In genomic region chr14:50352438-50352837, GRCm38 (mm10) we compare ENCODE assay signal across 10 mouse cellular contexts. TPM values are rescaled to one million over a fixed set of nuclear protein-coding genes. Genes with fewer than 3 reads are reported as not detected.
A peak's percentile ranks its signal among the peaks of the same experiment; 100 is the strongest.
DNase-seq lines count a peak whose midpoint lies in the region; ATAC-seq and TF ChIP-seq lines count a peak whose summit lies in the region.
"Had no signal": no experiment of that assay in that cellular context is flagged by ENCODE, and none has a peak within 500 bp of the region (broad histone marks: within the 10 kb centered on the region; RNA-seq: fewer than 3 reads in every experiment).

No protein-coding gene starts in this region.

- WGBS in hindbrain, postnatal 0 days: 63% methylated on average over 3 of the region's 3 CpGs
- WGBS in hindbrain, embryonic 12.5 days: 46% methylated on average over 3 of the region's 3 CpGs
- 47% methylated on average over 3 of the region's 3 CpGs for WGBS in forebrain, embryonic 16.5 days
- WGBS in cerebellum, adult 2 months: 33% methylated on average over 3 of the region's 3 CpGs

- H3K9me3 ChIP-seq in hindbrain, postnatal 0 days (ENCODE audit: low read length): no peaks in the 10 kb centered on the region
- no peaks in the 10 kb centered on the region for H3K9me3 ChIP-seq in hindbrain, embryonic 12.5 days (replicated peaks)
- H3K9me3 ChIP-seq in forebrain, embryonic 16.5 days (ENCODE audit: control insufficient read depth, low read length): no peaks in the 10 kb centered on the region
- H3K9me3 ChIP-seq: megakaryocyte, embryonic 14.5 days had no signal

- H3K9ac ChIP-seq in hindbrain, postnatal 0 days (replicated peaks; ENCODE audit: low read length): no peak overlapping the region
- H3K9ac ChIP-seq in hindbrain, embryonic 12.5 days: no peak overlapping the region
- no peak overlapping the region for H3K9ac ChIP-seq in forebrain, embryonic 16.5 days (replicated peaks; ENCODE audit: low read depth, low read length)
- H3K9ac ChIP-seq: heart, embryonic 13.5 days had no signal

- no peaks in the 10 kb centered on the region for H3K36me3 ChIP-seq in hindbrain, postnatal 0 days (ENCODE audit: insufficient read depth, low read length)
- H3K36me3 ChIP-seq in hindbrain, embryonic 12.5 days: no peaks in the 10 kb centered on the region
- H3K36me3 ChIP-seq in forebrain, embryonic 16.5 days (ENCODE audit: control insufficient read depth, insufficient read depth): no peaks in the 10 kb centered on the region
- H3K36me3 ChIP-seq: heart, embryonic 13.5 days had no signal

- no peaks in the 10 kb centered on the region for H3K27me3 ChIP-seq in hindbrain, postnatal 0 days (ENCODE audit: insufficient read depth, low read length)
- H3K27me3 ChIP-seq in hindbrain, embryonic 12.5 days: no peaks in the 10 kb centered on the region
- H3K27me3 ChIP-seq in forebrain, embryonic 16.5 days (replicated peaks; ENCODE audit: control insufficient read depth, insufficient read depth, low read length): no peaks in the 10 kb centered on the region
- H3K27me3 ChIP-seq in cerebellum, adult 2 months (ENCODE audit: control insufficient read depth, insufficient read depth, low read length): no peaks in the 10 kb centered on the region
- H3K27me3 ChIP-seq: heart, embryonic 13.5 days; megakaryocyte, embryonic 14.5 days had no signal

- TF ChIP-seq POLR2A in cerebellum, adult 2 months (IDR thresholded peaks at IDR 0.05; ENCODE audit: borderline replicate concordance, insufficient read depth, low read length): no peak

- ATAC-seq in hindbrain, postnatal 0 days: no peak
- ATAC-seq in hindbrain, embryonic 12.5 days (ENCODE audit: low FRiP score): no peak
- no peak for ATAC-seq in forebrain, embryonic 16.5 days

- no peaks in the 10 kb centered on the region for H3K4me1 ChIP-seq in hindbrain, postnatal 0 days (ENCODE audit: insufficient read depth, low read length)
- H3K4me1 ChIP-seq in hindbrain, embryonic 12.5 days: no peaks in the 10 kb centered on the region
- H3K4me1 ChIP-seq in forebrain, embryonic 16.5 days (replicated peaks; ENCODE audit: control insufficient read depth, insufficient read depth, low read length): no peaks in the 10 kb centered on the region
- H3K4me1 ChIP-seq in cerebellum, adult 2 months (ENCODE audit: control insufficient read depth, insufficient read depth, low read length): no peaks in the 10 kb centered on the region
- H3K4me1 ChIP-seq: heart, embryonic 13.5 days; megakaryocyte, embryonic 14.5 days had no signal

- peak; percentile 41 for TF ChIP-seq CTCF in hindbrain, postnatal 0 days (IDR thresholded peaks at IDR 0.05; ENCODE audit: low read depth)
- no peak for TF ChIP-seq CTCF in cerebellum, adult 2 months (IDR thresholded peaks at IDR 0.05; ENCODE audit: borderline replicate concordance, insufficient read depth, low read depth, low read length)

- H3K4me3 ChIP-seq in hindbrain, postnatal 0 days (ENCODE audit: low read length): no peak overlapping the region
- H3K4me3 ChIP-seq in hindbrain, embryonic 12.5 days: no peak overlapping the region
- no peak overlapping the region for H3K4me3 ChIP-seq in forebrain, embryonic 16.5 days (replicated peaks; ENCODE audit: low read length)
- no peak overlapping the region for H3K4me3 ChIP-seq in cerebellum, adult 2 months (replicated peaks; ENCODE audit: insufficient read depth, low read depth, low read length)
- H3K4me3 ChIP-seq: heart, embryonic 13.5 days; megakaryocyte, embryonic 14.5 days had no signal

- no peak for DNase-seq in hindbrain, postnatal 0 days (ENCODE audit: low spot score)
- DNase-seq in urinary bladder, postnatal 14 days (ENCODE audit: low spot score): peak; percentile 6
- no peak for DNase-seq in urinary bladder, postnatal 10 days (ENCODE audit: low spot score)
- peak; percentile 3 for DNase-seq in forelimb bud, embryonic 11.5 days (ENCODE audit: low read depth, low spot score)
- DNase-seq in MN1 (ENCODE audit: low spot score): no peak
- DNase-seq in cerebellum, adult 2 months: no peak

- no peak overlapping the region for H3K4me2 ChIP-seq in hindbrain, postnatal 0 days (ENCODE audit: low read depth, low read length)
- no peak overlapping the region for H3K4me2 ChIP-seq in hindbrain, embryonic 12.5 days (replicated peaks)
- H3K4me2 ChIP-seq in forebrain, embryonic 16.5 days (ENCODE audit: low read length): no peak overlapping the region
- H3K4me2 ChIP-seq: heart, embryonic 13.5 days had no signal

- no peak overlapping the region for H3K27ac ChIP-seq in hindbrain, postnatal 0 days
- H3K27ac ChIP-seq in hindbrain, embryonic 12.5 days: no peak overlapping the region
- H3K27ac ChIP-seq in forebrain, embryonic 16.5 days (ENCODE audit: low read length): no peak overlapping the region
- no peak overlapping the region for H3K27ac ChIP-seq in cerebellum, adult 2 months (ENCODE audit: insufficient read depth, low read length)
- H3K27ac ChIP-seq: heart, embryonic 13.5 days had no signal

RNA-seq across cellular contexts. Expression of gene Olfr735, which starts 3.8 kb away (rescaled TPM):
- total RNA-seq in hindbrain, postnatal 0 days (2014; rRNA removed): not detected in 2 replicates
- polyA plus RNA-seq in hindbrain, postnatal 0 days (2015; fragmentation: Nextera tagmentation; extraction: Ambion mirVana): not detected in 2 replicates
- polyA plus RNA-seq in hindbrain, embryonic 12.5 days (2016; fragmentation: Nextera tagmentation; extraction: Ambion mirVana): not detected in 2 replicates
- not detected in 2 replicates for polyA plus RNA-seq in forebrain, embryonic 16.5 days (2015; fragmentation: Nextera tagmentation; extraction: Ambion mirVana)
- not detected in 2 replicates for polyA plus RNA-seq in cerebellum, adult 2 months (2012; rRNA removed)
- polyA plus RNA-seq: heart, embryonic 13.5 days had no signal

RNA-seq across cellular contexts. Expression of gene Tlr11, which starts 5.3 kb away (rescaled TPM):
- total RNA-seq in hindbrain, postnatal 0 days (2014; rRNA removed): 0.04 TPM in 1 of 2 replicates, not detected in the other
- not detected in 2 replicates for polyA plus RNA-seq in hindbrain, postnatal 0 days (2015; fragmentation: Nextera tagmentation; extraction: Ambion mirVana)
- polyA plus RNA-seq in hindbrain, embryonic 12.5 days (2016; fragmentation: Nextera tagmentation; extraction: Ambion mirVana): not detected in 2 replicates
- polyA plus RNA-seq in forebrain, embryonic 16.5 days (2015; fragmentation: Nextera tagmentation; extraction: Ambion mirVana): not detected in 2 replicates
- polyA plus RNA-seq in cerebellum, adult 2 months (2012; rRNA removed): not detected in 2 replicates
- polyA plus RNA-seq: heart, embryonic 13.5 days had no signal

RNA-seq across cellular contexts. Expression of gene Olfr734, which starts 25.9 kb away (rescaled TPM):
- total RNA-seq in hindbrain, postnatal 0 days (2014; rRNA removed): not detected in 2 replicates
- not detected in 2 replicates for polyA plus RNA-seq in hindbrain, postnatal 0 days (2015; fragmentation: Nextera tagmentation; extraction: Ambion mirVana)
- polyA plus RNA-seq in hindbrain, embryonic 12.5 days (2016; fragmentation: Nextera tagmentation; extraction: Ambion mirVana): not detected in 2 replicates
- not detected in 2 replicates for polyA plus RNA-seq in forebrain, embryonic 16.5 days (2015; fragmentation: Nextera tagmentation; extraction: Ambion mirVana)
- not detected in 2 replicates for polyA plus RNA-seq in cerebellum, adult 2 months (2012; rRNA removed)
- polyA plus RNA-seq: heart, embryonic 13.5 days had no signal

RNA-seq across cellular contexts. Expression of gene Olfr736, which starts 28.5 kb away (rescaled TPM):
- not detected in 2 replicates for total RNA-seq in hindbrain, postnatal 0 days (2014; rRNA removed)
- polyA plus RNA-seq in hindbrain, postnatal 0 days (2015; fragmentation: Nextera tagmentation; extraction: Ambion mirVana): not detected in 2 replicates
- not detected in 2 replicates for polyA plus RNA-seq in hindbrain, embryonic 12.5 days (2016; fragmentation: Nextera tagmentation; extraction: Ambion mirVana)
- not detected in 2 replicates for polyA plus RNA-seq in forebrain, embryonic 16.5 days (2015; fragmentation: Nextera tagmentation; extraction: Ambion mirVana)
- polyA plus RNA-seq in cerebellum, adult 2 months (2012; rRNA removed): not detected in 2 replicates
- polyA plus RNA-seq: heart, embryonic 13.5 days had no signal

RNA-seq across cellular contexts. Expression of gene Olfr733, which starts 51.1 kb away (rescaled TPM):
- total RNA-seq in hindbrain, postnatal 0 days (2014; rRNA removed): not detected in 2 replicates
- polyA plus RNA-seq in hindbrain, postnatal 0 days (2015; fragmentation: Nextera tagmentation; extraction: Ambion mirVana): not detected in 2 replicates
- polyA plus RNA-seq in hindbrain, embryonic 12.5 days (2016; fragmentation: Nextera tagmentation; extraction: Ambion mirVana): not detected in 2 replicates
- 0.06 TPM in 1 of 2 replicates, not detected in the other for polyA plus RNA-seq in forebrain, embryonic 16.5 days (2015; fragmentation: Nextera tagmentation; extraction: Ambion mirVana)
- not detected in 2 replicates for polyA plus RNA-seq in cerebellum, adult 2 months (2012; rRNA removed)
- polyA plus RNA-seq: heart, embryonic 13.5 days had no signal

Comparison
In these comparisons a context has a peak if more than half of its experiments do, and no peak if none do; other contexts are left out.
1. DNase-seq: peak in urinary bladder, postnatal 14 days (single experiment) and forelimb bud, embryonic 11.5 days (single experiment); none in hindbrain, postnatal 0 days (single experiment), urinary bladder, postnatal 10 days (single experiment), MN1 (single experiment) and cerebellum, adult 2 months (0 of 2).